Mouse (Mus musculus) pancreas, adult 10 weeks (tissue): Measurements from ENCODE around the gene Pecam1. TPM values are rescaled to one million over a fixed set of nuclear protein-coding genes. Genes with fewer than 3 reads are reported as not detected.

Experiments
- polyA plus RNA-seq: library from polyadenylated mRNA; stranded (reverse); fragments of 350-450 nt; fragmentation: Illumina TruSeq; extraction: RNeasy Lipid Tissue Mini Kit (QIAGEN cat#74804); gene quantifications from one replicate; pipeline ENCODE4 v1.2.3, GENCODE M21; 2015; ENCODE audit warnings: low read depth, low replicate concordance; ENCODE audit not compliant: insufficient read depth

The Pecam1 gene
- polyA plus RNA-seq = 80.2 TPM

GRCm38 (mm10) chr11:106750121-106750751 is at the start of gene Pecam1:
Gene Pecam1 (minus strand): TSS chr11:106750628.

GRCm38 (mm10) chr11:106788775-106789459 is 38.5 kb upstream of the Pecam1 start, which contains the start of the genes Ddx5 and Cep95:
Gene Ddx5 (minus strand): TSS chr11:106789185.
Gene Cep95 (plus strand): TSS chr11:106789252.

GRCm38 (mm10) chr11:106779388-106780088 is 29.1 kb upstream of the Pecam1 start, which contains the start of gene Polg2:
Gene Polg2 (minus strand): TSS chr11:106779537.

GRCm38 (mm10) chr11:106751039-106752018 is 901 bp upstream of the Pecam1 start, which contains the start of gene Milr1:
Gene Milr1 (plus strand): TSS chr11:106751226.

GRCm38 (mm10) chr11:106612961-106613637 is 137.3 kb downstream of the Pecam1 start, which contains the start of gene Tex2:
Gene Tex2 (minus strand): TSS chr11:106613423.

Other genes with a start within 250 kb of the Pecam1 start
- 6.3 TPM for gene Tex2, start 137.2 kb downstream of the Pecam1 start, polyA plus RNA-seq
- not detected for gene Milr1, start 598 bp upstream of the Pecam1 start, polyA plus RNA-seq
- gene Polg2, start 28.9 kb upstream of the Pecam1 start, polyA plus RNA-seq = 1.7 TPM
- 194 TPM for gene Ddx5, start 38.6 kb upstream of the Pecam1 start, polyA plus RNA-seq
- 6.5 TPM for gene Cep95, start 38.6 kb upstream of the Pecam1 start, polyA plus RNA-seq
- 6.0 TPM for gene Smurf2, start 170.1 kb upstream of the Pecam1 start, polyA plus RNA-seq
- 6.5 TPM for gene Kpna2, start 248.9 kb upstream of the Pecam1 start, polyA plus RNA-seq